ENCODE assay signal across 9 mouse cellular contexts in genomic region chr14:59201604-59202215, GRCm38 (mm10). TPM values are rescaled to one million over a fixed set of nuclear protein-coding genes. Genes with fewer than 3 reads are reported as not detected.
A peak's percentile ranks its signal among the peaks of the same experiment; 100 is the strongest.
DNase-seq lines count a peak whose midpoint lies in the region; ATAC-seq and TF ChIP-seq lines count a peak whose summit lies in the region.
"Had no signal": no experiment of that assay in that cellular context is flagged by ENCODE, and none has a peak within 500 bp of the region (broad histone marks: within the 10 kb centered on the region; RNA-seq: fewer than 3 reads in every experiment).

No protein-coding gene starts in this region.

- H3K27ac ChIP-seq in lung, embryonic 16.5 days (ENCODE audit: low read length): peak overlapping the region; percentile 94
- peak overlapping the region; percentile 96 for H3K27ac ChIP-seq in embryonic facial prominence, embryonic 12.5 days
- peak overlapping the region; percentile 99 for H3K27ac ChIP-seq in intestine, postnatal 0 days (ENCODE audit: low read depth, low read length)
- peak overlapping the region; percentile 97 for H3K27ac ChIP-seq in olfactory bulb, adult 2 months (ENCODE audit: insufficient read depth, low read depth, low read length)

- H3K9ac ChIP-seq in lung, embryonic 16.5 days (ENCODE audit: low read length): peak overlapping the region; percentile 99
- peak overlapping the region; percentile 85 for H3K9ac ChIP-seq in embryonic facial prominence, embryonic 12.5 days
- peak overlapping the region; percentile 96 for H3K9ac ChIP-seq in intestine, postnatal 0 days (ENCODE audit: low read depth, low read length)

- peak overlapping the region; percentile 67 for H3K4me2 ChIP-seq in lung, embryonic 16.5 days (ENCODE audit: low read depth, low read length)
- H3K4me2 ChIP-seq in embryonic facial prominence, embryonic 12.5 days (replicated peaks): peak overlapping the region; percentile 66
- peak overlapping the region; percentile 85 for H3K4me2 ChIP-seq in intestine, postnatal 0 days (replicated peaks; ENCODE audit: low read depth)

- under 1% methylated on average over 21 of the region's 21 CpGs for WGBS in lung, embryonic 16.5 days
- WGBS in embryonic facial prominence, embryonic 12.5 days: 1% methylated on average over 21 of the region's 21 CpGs
- under 1% methylated on average over 21 of the region's 21 CpGs for WGBS in intestine, postnatal 0 days
- WGBS in olfactory bulb, adult 2 months: under 1% methylated on average over 21 of the region's 21 CpGs

- DNase-seq in lung, postnatal 10 days: no peak
- no peak for DNase-seq in thymus, postnatal 14 days
- no peak for DNase-seq in spleen, postnatal 10 days (ENCODE audit: low spot score in 2 of 2)
- no peak for DNase-seq in cerebellum, adult 11 months

- peak overlapping the region; percentile 92 for H3K4me3 ChIP-seq in lung, embryonic 16.5 days (ENCODE audit: low read length)
- H3K4me3 ChIP-seq in embryonic facial prominence, embryonic 12.5 days: peak overlapping the region; percentile 70
- peak overlapping the region; percentile 88 for H3K4me3 ChIP-seq in intestine, postnatal 0 days (ENCODE audit: low read depth, low read length)
- H3K4me3 ChIP-seq in olfactory bulb, adult 2 months (ENCODE audit: insufficient read depth, low read depth, low read length): peak overlapping the region; percentile 96

- H3K9me3 ChIP-seq in lung, embryonic 16.5 days (ENCODE audit: control insufficient read depth, low read length): no peaks in the 10 kb centered on the region
- no peaks in the 10 kb centered on the region for H3K9me3 ChIP-seq in embryonic facial prominence, embryonic 12.5 days
- no peaks in the 10 kb centered on the region for H3K9me3 ChIP-seq in intestine, postnatal 0 days (ENCODE audit: control insufficient read depth)

- no peaks in the 10 kb centered on the region for H3K36me3 ChIP-seq in lung, embryonic 16.5 days (ENCODE audit: control insufficient read depth, insufficient read depth, low read length)
- H3K36me3 ChIP-seq in embryonic facial prominence, embryonic 12.5 days: no peaks in the 10 kb centered on the region
- H3K36me3 ChIP-seq in intestine, postnatal 0 days (ENCODE audit: control insufficient read depth, insufficient read depth): no peaks in the 10 kb centered on the region

- no peak for ATAC-seq in lung, embryonic 16.5 days (ENCODE audit: low read depth)
- no peak for ATAC-seq in embryonic facial prominence, embryonic 12.5 days (ENCODE audit: insufficient number of reproducible peaks, insufficient read depth, low FRiP score, low TSS enrichment)
- no peak for ATAC-seq in intestine, postnatal 0 days

- no peak for TF ChIP-seq POLR2A in olfactory bulb, adult 2 months (IDR thresholded peaks at IDR 0.05; ENCODE audit: insufficient read depth, low read depth, low read length)

- no peaks in the 10 kb centered on the region for H3K27me3 ChIP-seq in lung, embryonic 16.5 days (ENCODE audit: control insufficient read depth, insufficient read depth, low read depth, low read length)
- H3K27me3 ChIP-seq in embryonic facial prominence, embryonic 12.5 days: no peaks in the 10 kb centered on the region
- H3K27me3 ChIP-seq in intestine, postnatal 0 days (replicated peaks; ENCODE audit: control insufficient read depth, insufficient read depth, low read length): no peaks in the 10 kb centered on the region

- TF ChIP-seq CTCF in intestine, postnatal 0 days (IDR thresholded peaks at IDR 0.05; ENCODE audit: low read depth): no peak
- no peak for TF ChIP-seq CTCF in olfactory bulb, adult 2 months (IDR thresholded peaks at IDR 0.05; ENCODE audit: insufficient read depth, low read depth, low read length)

- H3K4me1 ChIP-seq in lung, embryonic 16.5 days (replicated peaks; ENCODE audit: control insufficient read depth, insufficient read depth, low read length): peaks cover 11% of the 10 kb centered on the region; the same call in 1 of the 2 replicates
- peaks cover 45% of the 10 kb centered on the region for H3K4me1 ChIP-seq in embryonic facial prominence, embryonic 12.5 days
- peaks cover 5% of the 10 kb centered on the region for H3K4me1 ChIP-seq in intestine, postnatal 0 days (replicated peaks; ENCODE audit: control insufficient read depth, insufficient read depth, low read length)
- peaks cover 3% of the 10 kb centered on the region; the same call in 1 of the 2 replicates for H3K4me1 ChIP-seq in olfactory bulb, adult 2 months (ENCODE audit: control insufficient read depth, insufficient read depth, low read length)

RNA-seq across cellular contexts. Expression of gene Rcbtb1, which starts 0.7 kb away (rescaled TPM):
- polyA plus RNA-seq in lung, embryonic 16.5 days (2015; fragmentation: Nextera tagmentation; extraction: Ambion mirVana): 40.3 and 43.5 TPM in 2 replicates
- polyA plus RNA-seq in embryonic facial prominence, embryonic 12.5 days (2016; fragmentation: Nextera tagmentation; extraction: Ambion mirVana): 116 and 120 TPM in 2 replicates
- 29.1 and 36.1 TPM in 2 replicates for polyA plus RNA-seq in intestine, postnatal 0 days (2015; fragmentation: Nextera tagmentation; extraction: Ambion mirVana)
- not detected in 2 replicates for polyA plus RNA-seq in olfactory bulb, adult 2 months (2012; ENCODE audit: insufficient read depth, insufficient read length, low replicate concordance, missing spikeins)

RNA-seq across cellular contexts. Expression of gene Gm5142, which starts 23.2 kb away (rescaled TPM):
- not detected in 2 replicates for polyA plus RNA-seq in lung, embryonic 16.5 days (2015; fragmentation: Nextera tagmentation; extraction: Ambion mirVana)
- not detected in 2 replicates for polyA plus RNA-seq in embryonic facial prominence, embryonic 12.5 days (2016; fragmentation: Nextera tagmentation; extraction: Ambion mirVana)
- not detected in 2 replicates for polyA plus RNA-seq in intestine, postnatal 0 days (2015; fragmentation: Nextera tagmentation; extraction: Ambion mirVana)
- polyA plus RNA-seq in olfactory bulb, adult 2 months (2012; ENCODE audit: insufficient read depth, insufficient read length, low replicate concordance, missing spikeins): not detected in 2 replicates

RNA-seq across cellular contexts. Expression of gene Gm6904, which starts 58.3 kb away (rescaled TPM):
- polyA plus RNA-seq in lung, embryonic 16.5 days (2015; fragmentation: Nextera tagmentation; extraction: Ambion mirVana): not detected in 2 replicates
- not detected in 2 replicates for polyA plus RNA-seq in embryonic facial prominence, embryonic 12.5 days (2016; fragmentation: Nextera tagmentation; extraction: Ambion mirVana)
- not detected in 2 replicates for polyA plus RNA-seq in intestine, postnatal 0 days (2015; fragmentation: Nextera tagmentation; extraction: Ambion mirVana)
- not detected in 2 replicates for polyA plus RNA-seq in olfactory bulb, adult 2 months (2012; ENCODE audit: insufficient read depth, insufficient read length, low replicate concordance, missing spikeins)
- polyA plus RNA-seq: gonadal fat pad, adult 2 months had no signal

RNA-seq across cellular contexts. Expression of gene 1700129C05Rik, which starts 59.0 kb away (rescaled TPM):
- polyA plus RNA-seq in lung, embryonic 16.5 days (2015; fragmentation: Nextera tagmentation; extraction: Ambion mirVana): not detected in 2 replicates
- not detected in 2 replicates for polyA plus RNA-seq in embryonic facial prominence, embryonic 12.5 days (2016; fragmentation: Nextera tagmentation; extraction: Ambion mirVana)
- polyA plus RNA-seq in intestine, postnatal 0 days (2015; fragmentation: Nextera tagmentation; extraction: Ambion mirVana): not detected in 2 replicates
- not detected in 2 replicates for polyA plus RNA-seq in olfactory bulb, adult 2 months (2012; ENCODE audit: insufficient read depth, insufficient read length, low replicate concordance, missing spikeins)
